Mouse (Mus musculus) stomach, embryonic 16.5 days (tissue): ENCODE measurements at regions not wholly inside any gene's neighbourhood (a gene's known extent, or its start where the extent isn't known, plus 50 kb on each side); places are given as distances from the start of the nearest gene placed in this dataset.
"Not testable (repeated sequence)": the region's sequence is repeated elsewhere in the genome, so short reads cannot be mapped to it uniquely, and the experiment has no call there.

Experiments
- ATAC-seq: fragments of 200-750 bp; cut with Nextera tagmentation; 2 replicates; pipeline ENCODE4 v1.8.0; 2017; ENCODE audit warnings: moderate number of reproducible peaks, moderate TSS enrichment; ENCODE audit not compliant: insufficient read depth, low FRiP score
- H3K27ac ChIP-seq: fragments of 300-500 bp; sonication (generic); 2 replicates; pipeline ENCODE4 v1.5.1; 2014; ENCODE audit warnings: low read length
- H3K27me3 ChIP-seq: fragments of 300-500 bp; sonication (generic); 2 replicates; pipeline ENCODE4 v1.6.1; 2014; ENCODE audit warnings: low read length, control low read depth, mixed read lengths; ENCODE audit not compliant: control insufficient read depth, insufficient read depth
- H3K36me3 ChIP-seq: fragments of 300-500 bp; sonication (generic); 2 replicates; pipeline ENCODE4 v1.6.1; 2014; ENCODE audit warnings: low read length; ENCODE audit not compliant: control insufficient read depth, insufficient read depth
- H3K4me1 ChIP-seq: fragments of 300-500 bp; sonication (generic); 2 replicates; pipeline ENCODE4 v1.6.1; 2014; ENCODE audit warnings: low read length, control low read depth, mixed read lengths; ENCODE audit not compliant: control insufficient read depth, insufficient read depth
- H3K4me2 ChIP-seq: fragments of 300-500 bp; sonication (generic); 2 replicates; pipeline ENCODE4 v1.6.1; 2014; ENCODE audit warnings: low read depth, low read length, mixed read lengths
- H3K4me3 ChIP-seq: fragments of 300-500 bp; sonication (generic); replicated peaks from 2 replicates; pipeline ENCODE4 v1.5.1; 2014; ENCODE audit warnings: mild to moderate bottlenecking, low read length
- H3K9ac ChIP-seq: fragments of 300-500 bp; sonication (generic); 2 replicates; pipeline ENCODE4 v1.6.1; 2014; ENCODE audit warnings: low read length
- H3K9me3 ChIP-seq: fragments of 300-500 bp; sonication (generic); replicated peaks from 2 replicates; pipeline ENCODE4 v1.6.1; 2016; ENCODE audit warnings: low read length, control low read depth; ENCODE audit not compliant: control insufficient read depth
- WGBS: fragments of 180-500 bp; shearing (Covaris S2); extraction: QIAGEN DNeasy Blood & Tissue Kit; methylation state at CpG from one replicate; pipeline ENCODE4 v1.1.7; 2014; 5-methylcytosine and 5-hydroxymethylcytosine counted together

DNA sequence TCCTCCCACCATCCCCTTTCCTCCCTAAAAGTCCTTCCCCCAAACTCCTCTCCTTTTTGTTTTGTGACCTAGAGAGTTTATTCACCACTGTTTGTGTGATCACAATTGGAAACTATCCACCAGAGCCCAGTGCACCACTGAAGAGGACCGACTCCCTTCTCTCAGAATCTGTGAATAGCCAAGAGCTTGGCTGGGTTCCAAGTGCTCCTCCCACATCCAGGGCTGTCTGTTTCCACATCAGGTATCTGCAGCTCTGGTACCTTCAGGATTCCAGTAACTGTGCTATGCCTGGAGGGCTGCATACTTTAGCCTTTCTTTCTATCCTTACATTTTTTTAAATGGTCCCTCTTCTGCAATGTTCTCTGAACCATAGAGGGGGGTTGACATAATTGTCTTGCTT lies 180.5 kb upstream of the Masp1 start:
- H3K36me3 ChIP-seq, result no peaks in the 10 kb centered on the region
- 28% methylated on average over 1 of the region's 1 CpGs for WGBS
- no peaks in the 10 kb centered on the region for H3K27me3 ChIP-seq
- no peaks in the 10 kb centered on the region for H3K9me3 ChIP-seq
- H3K9ac ChIP-seq, result no peak overlapping the region
- H3K4me1 ChIP-seq, result no peaks in the 10 kb centered on the region
- H3K4me2 ChIP-seq, result no peak overlapping the region
- no peak overlapping the region for H3K4me3 ChIP-seq
- no peak for ATAC-seq
- H3K27ac ChIP-seq, result no peak overlapping the region

DNA sequence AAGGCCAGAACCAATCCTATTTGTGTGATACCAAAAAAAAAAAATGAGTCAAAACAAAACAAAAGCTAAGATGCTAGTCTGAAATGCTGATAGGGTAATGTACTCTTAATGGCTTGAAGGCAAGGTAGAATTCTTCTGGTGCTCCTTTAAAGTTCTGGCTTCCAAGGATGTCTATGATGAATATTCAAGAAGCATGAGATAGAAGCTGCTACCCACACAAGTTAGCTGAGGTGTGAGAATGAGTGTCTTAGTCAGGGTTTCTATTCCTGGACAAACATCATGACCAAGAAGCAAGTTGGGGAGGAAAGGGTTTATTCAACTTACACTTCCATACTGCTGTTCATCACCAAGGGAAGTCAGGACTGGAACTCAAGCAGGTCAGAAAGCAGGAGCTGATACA lies 173.6 kb upstream of the Masp1 start:
- not testable (repeated sequence) for H3K4me3 ChIP-seq, H3K9ac ChIP-seq, H3K27ac ChIP-seq, H3K36me3 ChIP-seq, H3K27me3 ChIP-seq, ATAC-seq, H3K4me1 ChIP-seq, H3K9me3 ChIP-seq, H3K4me2 ChIP-seq

DNA sequence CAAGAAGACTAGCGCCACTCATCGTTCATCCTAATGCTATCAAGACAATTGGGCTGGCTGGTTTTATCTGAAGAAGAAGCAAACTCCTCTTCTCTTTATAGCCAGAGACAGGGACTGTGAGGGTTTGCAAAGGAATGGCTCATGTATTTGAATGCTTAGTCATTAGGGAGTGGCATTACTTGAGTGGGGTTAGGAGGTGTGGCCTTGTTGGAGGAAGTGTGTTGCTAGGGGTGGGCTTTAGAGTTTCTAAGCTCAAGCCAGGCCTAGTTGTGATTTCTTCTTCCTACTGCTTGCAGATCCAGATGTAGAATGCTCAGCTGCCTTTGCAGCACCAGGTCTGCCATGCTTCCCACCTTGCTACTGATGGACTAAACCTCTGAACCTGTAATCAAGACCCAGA lies 169.4 kb upstream of the Masp1 start:
- WGBS, result 92% methylated on average over 2 of the region's 2 CpGs
- Histone ChIP-seq H3K36me3 (no peaks in the 10 kb centered on the region), H3K9ac (no peak overlapping the region), H3K4me2 (no peak overlapping the region), H3K4me1 (no peaks in the 10 kb centered on the region), H3K27me3 (no peaks in the 10 kb centered on the region), H3K27ac (no peak overlapping the region), H3K9me3 (no peaks in the 10 kb centered on the region), H3K4me3 (no peak overlapping the region)
- no peak for ATAC-seq

DNA sequence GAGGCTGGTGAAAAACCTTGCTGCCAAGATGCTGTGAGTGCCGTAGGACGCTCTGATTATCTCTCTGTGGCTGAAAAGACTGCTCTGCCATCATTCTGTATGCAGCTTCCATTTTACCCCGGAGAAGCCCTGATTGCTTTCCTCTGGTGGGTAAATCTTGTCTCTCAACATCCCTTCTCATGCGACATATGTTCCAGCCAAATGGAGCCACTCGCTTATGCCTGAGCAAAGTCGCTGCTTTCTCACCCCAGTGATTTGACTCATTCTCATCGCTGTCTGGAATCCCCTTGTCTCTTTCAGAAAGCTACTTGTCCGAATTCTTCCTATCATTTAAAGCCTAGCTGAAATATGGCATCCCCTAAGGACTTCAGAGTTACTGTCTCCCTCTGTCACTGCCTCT lies 166.2 kb upstream of the Masp1 start:
- Histone ChIP-seq H3K36me3 (no peaks in the 10 kb centered on the region), H3K4me3 (no peak overlapping the region), H3K4me2 (no peak overlapping the region), H3K27me3 (no peaks in the 10 kb centered on the region), H3K4me1 (no peaks in the 10 kb centered on the region), H3K9me3 (no peaks in the 10 kb centered on the region), H3K9ac (no peak overlapping the region), H3K27ac (no peak overlapping the region)
- ATAC-seq, result no peak
- WGBS, result 73% methylated on average over 8 of the region's 8 CpGs

DNA sequence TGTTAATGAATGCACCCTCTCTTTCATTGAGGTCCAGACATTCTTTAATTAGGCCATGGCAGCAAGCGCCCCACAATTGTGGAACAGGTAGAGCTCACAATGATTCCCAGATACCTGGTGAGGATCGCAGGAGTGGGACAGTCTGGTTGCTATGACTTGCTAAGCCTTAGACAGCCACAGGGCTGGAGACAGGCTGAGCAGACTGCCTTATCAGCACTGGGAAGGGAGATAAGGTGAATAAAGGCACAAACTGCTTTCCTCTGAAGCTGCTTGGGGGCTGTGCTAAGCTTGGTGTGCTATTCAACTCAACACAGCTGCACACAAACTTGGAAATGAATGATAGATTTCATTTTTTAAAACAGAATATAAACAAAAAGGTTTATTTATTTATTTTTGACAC lies 159.8 kb upstream of the Masp1 start:
- WGBS, result 43% methylated on average over 2 of the region's 2 CpGs
- no peak for ATAC-seq
- H3K4me1 ChIP-seq, result no peaks in the 10 kb centered on the region

DNA sequence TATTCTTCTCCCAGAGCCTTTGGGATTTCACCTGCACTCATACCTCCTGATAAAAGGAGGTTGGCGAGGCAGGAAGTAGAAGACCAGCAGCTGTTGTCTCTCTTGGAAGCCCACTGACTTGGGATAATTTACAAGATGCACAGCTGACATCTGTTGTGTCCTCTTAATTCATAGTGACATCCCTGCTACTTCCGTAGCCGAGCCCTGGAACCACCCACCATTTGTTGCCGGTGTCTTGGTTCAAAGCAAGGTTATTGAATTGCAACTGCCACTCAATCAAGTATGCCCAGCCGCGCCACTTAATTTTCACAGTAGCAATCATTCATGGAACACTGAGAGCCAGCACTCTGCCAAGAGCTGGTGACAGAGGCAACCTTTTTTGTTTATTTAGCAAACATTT lies 151.8 kb upstream of the Masp1 start:
- WGBS, result 50% methylated on average over 6 of the region's 6 CpGs
- H3K27me3 ChIP-seq, result no peaks in the 10 kb centered on the region
- no peak overlapping the region for H3K27ac ChIP-seq
- H3K4me2 ChIP-seq, result no peak overlapping the region
- no peak overlapping the region for H3K9ac ChIP-seq
- no peak for ATAC-seq
- no peak overlapping the region for H3K4me3 ChIP-seq
- H3K4me1 ChIP-seq, result no peaks in the 10 kb centered on the region
- H3K9me3 ChIP-seq, result no peaks in the 10 kb centered on the region
- no peaks in the 10 kb centered on the region for H3K36me3 ChIP-seq

More for the DNA sequence above, 159.8 kb upstream of the Masp1 start:
- Histone ChIP-seq H3K36me3 (no peaks in the 10 kb centered on the region), H3K9me3 (no peaks in the 10 kb centered on the region), H3K4me3 (no peak overlapping the region), H3K4me2 (no peak overlapping the region), H3K9ac (no peak overlapping the region), H3K27me3 (no peaks in the 10 kb centered on the region), H3K27ac (no peak overlapping the region)

DNA sequence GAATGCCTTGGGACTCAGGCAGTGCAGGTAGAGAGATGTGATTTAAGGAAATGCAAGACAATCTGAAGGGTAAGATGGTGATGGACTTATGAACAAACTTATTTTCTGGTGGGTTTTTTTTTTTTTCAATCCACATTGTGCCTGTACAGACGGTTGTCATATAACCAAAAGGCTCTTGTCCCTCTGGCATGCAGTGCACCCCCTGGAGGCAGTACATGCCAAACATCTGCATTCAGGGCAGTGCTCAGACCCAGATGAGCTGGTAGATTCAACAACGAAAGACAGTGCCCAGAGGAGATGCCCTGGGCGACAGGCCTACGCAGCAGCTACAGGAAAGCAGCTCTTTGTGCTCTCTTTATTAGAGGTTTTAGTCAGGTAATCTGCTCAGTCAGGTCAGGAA lies 149.5 kb upstream of the Masp1 start:
- H3K9ac ChIP-seq, result no peak overlapping the region
- ATAC-seq, result no peak

DNA sequence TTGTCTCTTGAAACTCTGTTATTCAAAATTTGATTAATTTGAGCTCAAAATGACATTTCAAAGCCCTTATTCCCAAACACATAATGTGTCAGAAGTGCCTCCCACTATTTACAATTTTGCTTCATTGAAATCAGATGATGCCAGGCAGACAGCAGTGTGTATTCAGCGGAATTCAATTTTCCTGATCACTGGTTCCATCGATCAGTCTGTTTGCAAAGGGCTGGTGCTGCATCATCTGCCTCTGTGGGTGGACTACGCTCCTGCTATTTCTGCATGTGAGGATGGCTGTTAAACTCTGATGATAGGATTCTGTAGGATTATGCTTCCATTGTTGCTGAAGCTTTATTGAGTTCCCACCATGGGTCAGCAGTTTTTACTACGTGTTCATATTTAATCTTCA lies 149.0 kb upstream of the Masp1 start:
- no peak overlapping the region for H3K27ac ChIP-seq
- 87% methylated on average over 4 of the region's 4 CpGs for WGBS
- H3K4me1 ChIP-seq, result no peaks in the 10 kb centered on the region
- no peak overlapping the region for H3K9ac ChIP-seq
- H3K27me3 ChIP-seq, result no peaks in the 10 kb centered on the region
- no peak for ATAC-seq
- no peak overlapping the region for H3K4me2 ChIP-seq
- no peaks in the 10 kb centered on the region for H3K9me3 ChIP-seq
- H3K36me3 ChIP-seq, result no peaks in the 10 kb centered on the region
- H3K4me3 ChIP-seq, result no peak overlapping the region

More for the DNA sequence above, 149.5 kb upstream of the Masp1 start:
- WGBS, result 75% methylated on average over 4 of the region's 4 CpGs
- no peaks in the 10 kb centered on the region for H3K9me3 ChIP-seq
- H3K4me2 ChIP-seq, result no peak overlapping the region
- no peaks in the 10 kb centered on the region for H3K36me3 ChIP-seq
- no peak overlapping the region for H3K4me3 ChIP-seq
- no peaks in the 10 kb centered on the region for H3K4me1 ChIP-seq
- no peaks in the 10 kb centered on the region for H3K27me3 ChIP-seq
- no peak overlapping the region for H3K27ac ChIP-seq
